Mouse (Mus musculus) olfactory bulb, adult 2 months (tissue): ENCODE data around the gene Hnrnpu.

ENCODE experiments used
- CTCF ChIP-seq: fragments of 200-500 bp; IDR thresholded peaks from 2 replicates; pipeline ENCODE4 v1.5.1; 2012; ENCODE audit warnings: low read depth, mild to moderate bottlenecking, low read length, moderate library complexity; ENCODE audit not compliant: insufficient read depth
- POLR2A ChIP-seq: fragments of 200-500 bp; IDR thresholded peaks from 2 replicates; pipeline ENCODE4 v1.6.1; 2012; ENCODE audit warnings: mild to moderate bottlenecking, low read depth, low read length, moderate library complexity; ENCODE audit not compliant: insufficient read depth

DNA sequence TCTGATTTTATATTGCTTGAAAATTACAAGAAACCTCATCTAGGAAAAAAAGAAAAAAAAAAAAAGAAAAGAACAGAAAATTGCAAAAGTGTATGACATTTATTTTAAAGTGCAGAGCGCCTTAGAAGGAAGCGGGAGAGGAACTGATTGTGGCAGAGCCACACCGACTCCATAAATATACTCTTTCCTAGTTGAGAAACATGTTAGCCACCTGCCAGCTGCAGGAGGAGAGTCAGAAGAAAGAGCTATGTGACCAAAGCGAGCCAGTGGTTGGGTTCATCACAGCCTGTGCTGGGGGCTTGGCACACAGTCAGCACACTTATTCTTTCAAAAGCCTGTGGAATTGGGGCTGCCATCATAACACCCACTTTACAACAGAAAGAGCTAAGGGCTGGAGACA, 35.1 kb upstream of the Hnrnpu start:
- TF ChIP-seq CTCF (no peak), POLR2A (no peak)
